Comparison of ENCODE assay signal across 15 mouse cellular contexts in the genomic region with DNA sequence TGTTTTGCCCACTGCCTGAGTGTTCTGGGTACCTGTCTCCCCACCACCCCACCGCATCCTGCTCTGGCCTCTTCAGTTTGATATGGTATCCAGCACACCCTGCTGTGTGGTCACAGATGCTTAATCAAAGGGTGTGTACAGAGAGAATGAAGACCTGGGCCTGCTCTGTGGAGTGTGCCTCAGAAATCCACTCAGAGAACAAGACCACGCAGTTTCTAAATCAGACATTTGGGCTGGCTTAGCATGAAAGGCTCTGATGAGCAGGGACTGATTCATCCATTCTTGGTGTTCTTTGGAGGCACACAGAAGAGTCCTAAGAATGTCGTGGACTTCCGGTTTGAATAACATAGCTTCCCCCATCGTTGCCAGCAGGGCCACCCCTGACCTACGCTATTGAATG.
DNase-seq lines count a peak whose midpoint lies in the region; ATAC-seq and TF ChIP-seq lines count a peak whose summit lies in the region.
"Had no signal": no experiment of that assay in that cellular context is flagged by ENCODE, and none has a peak within 500 bp of the region (broad histone marks: within the 10 kb centered on the region; RNA-seq: fewer than 3 reads in every experiment).

No protein-coding gene starts in this region.

- in situ Hi-C loops in Patski (cut with MboI; ENCODE audit: low pct_unique_long_range_greater_than_20kb) = no loop called here

- H3K4me3 ChIP-seq in heart, embryonic 12.5 days = no peak overlapping the region
- no peak overlapping the region for H3K4me3 ChIP-seq in forebrain, embryonic 15.5 days
- H3K4me3 ChIP-seq in midbrain, embryonic 11.5 days (ENCODE audit: low read depth, low read length) = no peak overlapping the region
- H3K4me3 ChIP-seq: embryonic facial prominence, embryonic 15.5 days; limb, embryonic 10.5 days; lung, embryonic 15.5 days; stomach, embryonic 15.5 days had no signal

- H3K27me3 ChIP-seq in heart, embryonic 12.5 days (replicated peaks) = 0 out of 2 replicates have a peak, but pooled peaks cover 6% of the 10 kb centered on the region
- H3K27me3 ChIP-seq in Patski = no peaks in the 10 kb centered on the region
- H3K27me3 ChIP-seq in forebrain, embryonic 15.5 days = no peaks in the 10 kb centered on the region
- H3K27me3 ChIP-seq in midbrain, embryonic 11.5 days (ENCODE audit: control insufficient read depth, insufficient read depth, low read length) = no peaks in the 10 kb centered on the region
- H3K27me3 ChIP-seq: embryonic facial prominence, embryonic 15.5 days; lung, embryonic 15.5 days; stomach, embryonic 15.5 days had no signal

- peaks cover 26% of the 10 kb centered on the region for H3K4me1 ChIP-seq in heart, embryonic 12.5 days (replicated peaks)
- peaks cover 24% of the 10 kb centered on the region for H3K4me1 ChIP-seq in forebrain, embryonic 15.5 days
- H3K4me1 ChIP-seq in midbrain, embryonic 11.5 days (ENCODE audit: control insufficient read depth, insufficient read depth, low read length) = peaks cover 8% of the 10 kb centered on the region

- DNase-seq in heart, postnatal 36 days = no peak
- DNase-seq in Patski (ENCODE audit: low read depth, low spot score) = no peak
- DNase-seq in midbrain, embryonic 11.5 days (ENCODE audit: low spot score, missing footprints) = no peak
- DNase-seq in thymus, adult 18-20 months = no peak
- DNase-seq in thymus, postnatal 0 days (ENCODE audit: low spot score) = no peak
- DNase-seq in layer of hippocampus, adult 11-12 months (ENCODE audit: low spot score) = no peak
- DNase-seq: cerebellum, adult 9-11 months; gastrocnemius, postnatal 25 days; kidney, postnatal 25 days had no signal

- POLR2A ChIA-PET in Patski (lab: Charles Lee) = interaction anchor here (0.6 to 1.4 kb wide), 2 partner anchors 9 to 90 kb away, joined by 4 to 5 read pairs; no protein-coding TSS in a partner anchor

- WGBS in heart, embryonic 12.5 days = 48% methylated on average over 6 of the region's 6 CpGs
- 45% methylated on average over 6 of the region's 6 CpGs for WGBS in forebrain, embryonic 15.5 days
- 50% methylated on average over 6 of the region's 6 CpGs for WGBS in midbrain, embryonic 11.5 days

- H3K36me3 ChIP-seq in heart, embryonic 12.5 days = no peaks in the 10 kb centered on the region
- no peaks in the 10 kb centered on the region for H3K36me3 ChIP-seq in forebrain, embryonic 15.5 days
- H3K36me3 ChIP-seq in midbrain, embryonic 11.5 days (ENCODE audit: control insufficient read depth, insufficient read depth, low read length) = no peaks in the 10 kb centered on the region
- H3K36me3 ChIP-seq: embryonic facial prominence, embryonic 15.5 days; limb, embryonic 10.5 days; lung, embryonic 15.5 days; stomach, embryonic 15.5 days had no signal

- H3K9me3 ChIP-seq in heart, embryonic 12.5 days (replicated peaks) = no peaks in the 10 kb centered on the region
- no peaks in the 10 kb centered on the region for H3K9me3 ChIP-seq in forebrain, embryonic 15.5 days
- no peaks in the 10 kb centered on the region for H3K9me3 ChIP-seq in midbrain, embryonic 11.5 days (ENCODE audit: control insufficient read depth, low read length)
- H3K9me3 ChIP-seq: embryonic facial prominence, embryonic 15.5 days; limb, embryonic 10.5 days; lung, embryonic 15.5 days; stomach, embryonic 15.5 days had no signal

- no peak for TF ChIP-seq CTCF in Patski (IDR thresholded peaks at IDR 0.05)

- no peak for ATAC-seq in heart, embryonic 12.5 days (ENCODE audit: insufficient number of reproducible peaks, low FRiP score)
- peak; percentile 53 for ATAC-seq in Patski
- 0 out of 2 replicates have a peak, but pooled peaks have one; percentile 5 for ATAC-seq in forebrain, embryonic 15.5 days (replicated peaks)
- ATAC-seq in midbrain, embryonic 11.5 days (ENCODE audit: low FRiP score) = 0 out of 2 replicates have a peak, but pooled peaks have one; percentile 10

- peak overlapping the region; percentile 56 for H3K4me2 ChIP-seq in heart, embryonic 12.5 days
- no peak overlapping the region for H3K4me2 ChIP-seq in forebrain, embryonic 15.5 days (replicated peaks)
- no peak overlapping the region for H3K4me2 ChIP-seq in midbrain, embryonic 11.5 days
- H3K4me2 ChIP-seq: embryonic facial prominence, embryonic 15.5 days; lung, embryonic 15.5 days; stomach, embryonic 15.5 days had no signal

- peak overlapping the region; percentile 68 for H3K27ac ChIP-seq in heart, embryonic 12.5 days (ENCODE audit: poor library complexity, severe bottlenecking)
- peak overlapping the region; percentile 52 for H3K27ac ChIP-seq in forebrain, embryonic 15.5 days (replicated peaks)
- H3K27ac ChIP-seq in midbrain, embryonic 11.5 days (ENCODE audit: low read depth, low read length) = no peak overlapping the region; the same call in 1 of the 2 replicates
- H3K27ac ChIP-seq: embryonic facial prominence, embryonic 15.5 days; limb, embryonic 10.5 days; lung, embryonic 15.5 days; stomach, embryonic 15.5 days had no signal

- CTCF ChIA-PET in Patski (lab: Charles Lee) = interaction anchor here (0.7 kb wide), 1 partner anchor 11 kb away, joined by 3 read pairs; no protein-coding TSS in a partner anchor

- intact Hi-C loops in heart, postnatal 36 days (cut with DNase I) = loop anchor here (2.0 to 5.0 kb wide), 2 partner anchors 18 to 104 kb away; no protein-coding TSS in a partner anchor

- peak overlapping the region; percentile 28; the same call in 1 of the 2 replicates for H3K9ac ChIP-seq in heart, embryonic 12.5 days
- H3K9ac ChIP-seq in forebrain, embryonic 15.5 days (replicated peaks) = no peak overlapping the region
- no peak overlapping the region for H3K9ac ChIP-seq in midbrain, embryonic 11.5 days (ENCODE audit: low read length)
- H3K9ac ChIP-seq: embryonic facial prominence, embryonic 15.5 days; lung, embryonic 15.5 days; stomach, embryonic 15.5 days had no signal
